In the genomic region with DNA sequence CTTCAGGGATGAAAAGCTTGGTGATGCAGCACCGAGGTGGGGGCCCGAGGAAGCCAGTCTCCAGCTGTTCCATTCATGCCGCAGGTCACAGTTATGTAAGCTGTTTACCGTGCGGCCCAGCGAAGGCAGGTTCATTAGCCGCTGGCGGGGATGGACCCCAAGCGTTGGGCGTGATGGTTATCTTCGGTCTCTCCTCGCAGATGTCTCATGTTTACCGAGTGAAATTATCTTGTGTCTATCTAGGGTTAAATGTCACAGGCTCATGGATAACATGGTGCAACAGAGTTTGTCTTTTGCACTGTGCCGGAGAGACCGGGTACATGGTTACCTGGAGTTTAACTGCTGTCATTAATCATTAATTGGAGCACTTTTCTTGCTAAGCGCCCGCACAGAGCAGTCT, we compare ENCODE assay signal across 21 mouse cellular contexts. TPM values are rescaled to one million over a fixed set of nuclear protein-coding genes. Genes with fewer than 3 reads are reported as not detected.
DNase-seq lines count a peak whose midpoint lies in the region; ATAC-seq and TF ChIP-seq lines count a peak whose summit lies in the region.
"Had no signal": no experiment of that assay in that cellular context is flagged by ENCODE, and none has a peak within 500 bp of the region (broad histone marks: within the 10 kb centered on the region; RNA-seq: fewer than 3 reads in every experiment).

No protein-coding gene starts in this region.

- H3K27me3 ChIP-seq in lung, embryonic 14.5 days (ENCODE audit: insufficient read depth, low read length) = no peaks in the 10 kb centered on the region
- H3K27me3 ChIP-seq in liver, embryonic 13.5 days = no peaks in the 10 kb centered on the region
- H3K27me3 ChIP-seq in forebrain, embryonic 11.5 days (ENCODE audit: control insufficient read depth, insufficient read depth, low read length) = no peaks in the 10 kb centered on the region
- no peaks in the 10 kb centered on the region for H3K27me3 ChIP-seq in midbrain, embryonic 10.5 days (ENCODE audit: low read depth, poor library complexity, severe bottlenecking)
- H3K27me3 ChIP-seq in hindbrain, embryonic 16.5 days (replicated peaks; ENCODE audit: control insufficient read depth, insufficient read depth, low read length) = no peaks in the 10 kb centered on the region
- H3K27me3 ChIP-seq: CH12.LX; embryonic facial prominence, embryonic 15.5 days; limb, embryonic 12.5 days; megakaryocyte, embryonic 14.5 days had no signal

- H3K27ac ChIP-seq in lung, embryonic 14.5 days (ENCODE audit: low read depth) = no peak overlapping the region
- peak overlapping the region; percentile 34 for H3K27ac ChIP-seq in liver, embryonic 13.5 days
- H3K27ac ChIP-seq in forebrain, embryonic 11.5 days (ENCODE audit: low read depth, low read length) = no peak overlapping the region
- H3K27ac ChIP-seq in midbrain, embryonic 10.5 days (replicated peaks) = no peak overlapping the region
- H3K27ac ChIP-seq in hindbrain, embryonic 16.5 days (ENCODE audit: low read depth, low read length) = no peak overlapping the region
- H3K27ac ChIP-seq: embryonic facial prominence, embryonic 15.5 days; forebrain, embryonic 10.5 days; hindbrain, embryonic 10.5 days; limb, embryonic 12.5 days had no signal

- DNase-seq in lung, embryonic 14.5 days = no peak
- no peak for DNase-seq in lung, postnatal 10 days
- peak; percentile 48 for DNase-seq in kidney, postnatal 10 days
- no peak for DNase-seq in liver, embryonic 13.5 days
- no peak for DNase-seq in forebrain, embryonic 11.5 days (ENCODE audit: low spot score)
- no peak for DNase-seq in midbrain, embryonic 10.5 days (ENCODE audit: low spot score)
- DNase-seq in right cerebral cortex, postnatal 25 days = no peak
- DNase-seq: adrenal gland, postnatal 14 days; cerebellum, adult 9-10 months; gastrocnemius, postnatal 14 days; lung, postnatal 14 days; right cerebral cortex, adult 18-20 months had no signal

- no peak overlapping the region for H3K9ac ChIP-seq in lung, embryonic 14.5 days
- no peak overlapping the region for H3K9ac ChIP-seq in liver, embryonic 13.5 days
- no peak overlapping the region for H3K9ac ChIP-seq in forebrain, embryonic 11.5 days (ENCODE audit: low read length)
- no peak overlapping the region for H3K9ac ChIP-seq in hindbrain, embryonic 16.5 days (ENCODE audit: low read depth, low read length)
- H3K9ac ChIP-seq: embryonic facial prominence, embryonic 15.5 days; limb, embryonic 12.5 days had no signal

- H3K4me3 ChIP-seq in lung, embryonic 14.5 days (ENCODE audit: low read depth, low read length) = no peak overlapping the region
- H3K4me3 ChIP-seq in liver, embryonic 13.5 days (replicated peaks) = no peak overlapping the region
- H3K4me3 ChIP-seq in forebrain, embryonic 11.5 days (ENCODE audit: low read depth, low read length) = no peak overlapping the region
- H3K4me3 ChIP-seq in midbrain, embryonic 10.5 days = no peak overlapping the region
- no peak overlapping the region for H3K4me3 ChIP-seq in hindbrain, embryonic 16.5 days (ENCODE audit: low read length)
- H3K4me3 ChIP-seq: embryonic facial prominence, embryonic 15.5 days; forebrain, embryonic 10.5 days; hindbrain, embryonic 10.5 days; limb, embryonic 12.5 days; megakaryocyte, embryonic 14.5 days had no signal

- 30% methylated on average over 17 of the region's 17 CpGs for WGBS in lung, embryonic 14.5 days
- 74% methylated on average over 17 of the region's 17 CpGs for WGBS in liver, embryonic 13.5 days (ENCODE audit: insufficient replicate concordance)
- 88% methylated on average over 17 of the region's 17 CpGs for WGBS in forebrain, embryonic 11.5 days
- WGBS in midbrain, embryonic 10.5 days = 92% methylated on average over 17 of the region's 17 CpGs
- WGBS in hindbrain, embryonic 16.5 days = 86% methylated on average over 17 of the region's 17 CpGs

- no peaks in the 10 kb centered on the region for H3K9me3 ChIP-seq in lung, embryonic 14.5 days (ENCODE audit: low read depth, low read length)
- no peaks in the 10 kb centered on the region for H3K9me3 ChIP-seq in liver, embryonic 13.5 days (replicated peaks)
- no peaks in the 10 kb centered on the region for H3K9me3 ChIP-seq in forebrain, embryonic 11.5 days (ENCODE audit: control insufficient read depth, low read length)
- no peaks in the 10 kb centered on the region for H3K9me3 ChIP-seq in midbrain, embryonic 10.5 days (replicated peaks)
- no peaks in the 10 kb centered on the region for H3K9me3 ChIP-seq in hindbrain, embryonic 16.5 days (ENCODE audit: control insufficient read depth, low read length)
- H3K9me3 ChIP-seq: embryonic facial prominence, embryonic 15.5 days; forebrain, embryonic 10.5 days; hindbrain, embryonic 10.5 days; limb, embryonic 12.5 days; megakaryocyte, embryonic 14.5 days had no signal

- H3K4me2 ChIP-seq in lung, embryonic 14.5 days = no peak overlapping the region
- no peak overlapping the region for H3K4me2 ChIP-seq in liver, embryonic 13.5 days
- H3K4me2 ChIP-seq in forebrain, embryonic 11.5 days (ENCODE audit: low read depth, low read length, severe bottlenecking) = no peak overlapping the region
- no peak overlapping the region for H3K4me2 ChIP-seq in hindbrain, embryonic 16.5 days (ENCODE audit: low read length)
- H3K4me2 ChIP-seq: embryonic facial prominence, embryonic 15.5 days; limb, embryonic 12.5 days had no signal

- TF ChIP-seq CTCF in lung, embryonic 14.5 days (IDR thresholded peaks at IDR 0.05; ENCODE audit: low read depth) = no peak

- peaks cover 4% of the 10 kb centered on the region; the same call in 1 of the 2 replicates for H3K4me1 ChIP-seq in lung, embryonic 14.5 days (ENCODE audit: insufficient read depth)
- peaks cover 63% of the 10 kb centered on the region for H3K4me1 ChIP-seq in liver, embryonic 13.5 days (replicated peaks)
- peaks cover 7% of the 10 kb centered on the region; the same call in 1 of the 2 replicates for H3K4me1 ChIP-seq in forebrain, embryonic 11.5 days (replicated peaks; ENCODE audit: control insufficient read depth, insufficient read depth, low read length)
- peaks cover 49% of the 10 kb centered on the region for H3K4me1 ChIP-seq in midbrain, embryonic 10.5 days
- peaks cover 15% of the 10 kb centered on the region for H3K4me1 ChIP-seq in hindbrain, embryonic 16.5 days (ENCODE audit: control insufficient read depth, insufficient read depth, low read depth, low read length)

- H3K36me3 ChIP-seq in lung, embryonic 14.5 days (ENCODE audit: insufficient read depth) = no peaks in the 10 kb centered on the region
- peaks cover 8% of the 10 kb centered on the region; the same call in 1 of the 2 replicates for H3K36me3 ChIP-seq in liver, embryonic 13.5 days
- H3K36me3 ChIP-seq in forebrain, embryonic 11.5 days (ENCODE audit: control insufficient read depth, insufficient read depth, low read length) = no peaks in the 10 kb centered on the region
- peaks cover 36% of the 10 kb centered on the region for H3K36me3 ChIP-seq in midbrain, embryonic 10.5 days
- H3K36me3 ChIP-seq in hindbrain, embryonic 16.5 days (ENCODE audit: control insufficient read depth, insufficient read depth, low read length) = no peaks in the 10 kb centered on the region

- peak; percentile 30; the same call in 1 of the 2 replicates for ATAC-seq in lung, embryonic 14.5 days (ENCODE audit: insufficient read depth)
- peak; percentile 44 for ATAC-seq in liver, embryonic 13.5 days (ENCODE audit: low read depth)
- ATAC-seq in forebrain, embryonic 11.5 days (replicated peaks; ENCODE audit: low FRiP score) = no peak
- no peak for ATAC-seq in hindbrain, embryonic 16.5 days
- ATAC-seq: inflammation-experienced regulatory T-cells, adult 6 months; midbrain, embryonic 16.5 days had no signal

RNA-seq across cellular contexts. Expression of a gene that starts 58.2 kb away (rescaled TPM):
- polyA plus RNA-seq in lung, embryonic 14.5 days (2014; fragmentation: Nextera tagmentation; extraction: Ambion mirVana) = 25.0 and 27.1 TPM in 2 replicates
- polyA plus RNA-seq in liver, embryonic 13.5 days (2015; fragmentation: Nextera tagmentation; extraction: Ambion mirVana) = 9.4 and 11.4 TPM in 2 replicates
- 26.8 and 28.9 TPM in 2 replicates for polyA plus RNA-seq in forebrain, embryonic 11.5 days (2014; fragmentation: Nextera tagmentation; extraction: Ambion mirVana)
- 20.7 and 24.1 TPM in 2 replicates for polyA plus RNA-seq in midbrain, embryonic 10.5 days (2016; fragmentation: Nextera tagmentation; extraction: Ambion mirVana)
- polyA plus RNA-seq in hindbrain, embryonic 16.5 days (2015; fragmentation: Nextera tagmentation; extraction: Ambion mirVana) = 19.1 and 33.1 TPM in 2 replicates

Comparison
In these comparisons a context has a peak if more than half of its experiments do, and no peak if none do; other contexts are left out.
1. ATAC-seq: peak in lung, embryonic 14.5 days (single experiment) and liver, embryonic 13.5 days (single experiment); none in forebrain, embryonic 11.5 days (single experiment) and hindbrain, embryonic 16.5 days (single experiment).